Mouse (Mus musculus): Measurements from ENCODE around the gene Kat2b. TPM values are rescaled to one million over a fixed set of nuclear protein-coding genes. Genes with fewer than 3 reads are reported as not detected.
"Not testable (repeated sequence)": the region's sequence is repeated elsewhere in the genome, so short reads cannot be mapped to it uniquely, and the experiment has no call there.

Gene Kat2b
- polyA plus RNA-seq, 1 experiment from 2014 or later: 7.0 TPM

DNA sequence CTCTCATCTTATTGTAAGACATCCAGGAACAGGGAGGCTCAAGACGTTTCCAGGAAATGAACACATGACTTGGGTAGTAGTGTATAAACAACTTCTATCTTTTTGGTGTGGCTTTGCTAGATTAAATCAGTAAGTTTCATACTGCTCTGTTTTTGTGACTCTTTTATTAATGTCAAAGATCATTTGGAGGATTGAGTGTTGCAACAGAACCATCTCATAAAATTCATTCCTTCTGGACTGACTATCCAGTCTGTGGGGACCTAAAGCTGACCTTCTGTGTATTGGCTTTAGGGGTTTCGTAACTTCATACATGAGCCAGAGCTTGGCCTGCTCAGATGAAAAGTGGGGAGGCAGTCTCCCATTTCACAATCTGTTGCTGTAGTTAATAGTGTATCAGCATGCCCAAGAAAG is 83.6 kb downstream of the Kat2b start:
- 68% methylated on average over 2 of the region's 2 CpGs for WGBS
- no peak for ATAC-seq (ENCODE audit: insufficient number of reproducible peaks, low FRiP score, low TSS enrichment, low read depth)

DNA sequence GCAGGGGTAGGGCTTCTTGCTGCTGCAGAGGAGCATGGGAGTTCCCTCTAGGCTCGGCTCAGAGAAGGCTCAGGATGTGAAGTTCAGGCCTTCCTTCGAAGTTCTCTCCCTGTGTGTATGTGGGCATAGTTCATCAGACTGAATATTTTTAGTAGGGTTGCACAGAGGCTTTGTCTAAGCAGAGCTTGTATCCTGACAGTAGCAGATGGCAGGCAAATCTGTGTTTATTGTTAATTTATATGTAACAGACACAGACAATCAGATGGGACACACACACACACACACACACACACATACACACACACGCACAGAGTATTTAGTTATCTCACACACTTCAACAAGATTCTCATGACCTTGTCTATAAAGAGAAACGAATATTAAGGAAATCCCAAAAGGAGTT is 87.9 kb downstream of the Kat2b start:
- ATAC-seq (ENCODE audit: insufficient number of reproducible peaks, low FRiP score, low TSS enrichment, low read depth): no peak
- Histone ChIP-seq H3K4me3 (replicated peaks) (no peak overlapping the region), H3K27me3 (no peaks in the 10 kb centered on the region), H3K4me2 (replicated peaks) (no peak overlapping the region), H3K27ac (replicated peaks) (no peak overlapping the region), H3K36me3 (peaks cover 30% of the 10 kb centered on the region), H3K9me3 (replicated peaks) (no peaks in the 10 kb centered on the region), H3K4me1 (no peaks in the 10 kb centered on the region), H3K9ac (no peak overlapping the region)
- 92% methylated on average over 4 of the region's 4 CpGs for WGBS

More for the DNA sequence above, 83.6 kb downstream of the Kat2b start:
- Histone ChIP-seq H3K4me1 (no peaks in the 10 kb centered on the region), H3K36me3 (peaks cover 31% of the 10 kb centered on the region), H3K9ac (no peak overlapping the region), H3K27me3 (no peaks in the 10 kb centered on the region), H3K9me3 (replicated peaks) (no peaks in the 10 kb centered on the region), H3K4me3 (replicated peaks) (no peak overlapping the region), H3K4me2 (replicated peaks) (no peak overlapping the region), H3K27ac (replicated peaks) (no peak overlapping the region)

DNA sequence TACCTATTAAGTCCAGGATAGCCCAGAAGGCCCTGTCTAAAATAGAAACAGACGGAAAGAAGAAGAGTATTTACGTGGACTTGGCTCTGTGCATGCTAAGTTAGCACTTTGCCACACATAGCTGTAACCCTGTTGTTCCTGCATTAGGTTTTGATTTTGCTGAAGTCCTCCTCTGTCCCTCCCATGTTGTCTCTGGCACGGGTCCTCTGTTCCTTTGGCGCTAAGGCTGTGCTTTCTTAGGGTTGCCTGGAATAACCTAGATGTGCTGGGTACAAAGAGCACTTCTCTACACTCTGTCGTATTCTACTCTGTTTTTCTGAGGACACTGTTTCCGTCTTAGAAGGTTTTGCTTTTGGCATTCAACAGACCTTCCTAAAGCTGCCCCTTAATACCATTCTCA is 88.4 kb downstream of the Kat2b start:
- WGBS: 85% methylated on average over 6 of the region's 6 CpGs
- H3K4me2 ChIP-seq (replicated peaks): no peak overlapping the region
- no peak overlapping the region for H3K9ac ChIP-seq
- no peaks in the 10 kb centered on the region for H3K9me3 ChIP-seq (replicated peaks)
- no peak overlapping the region for H3K27ac ChIP-seq (replicated peaks)
- no peak for ATAC-seq (ENCODE audit: insufficient number of reproducible peaks, low FRiP score, low TSS enrichment, low read depth)
- H3K4me1 ChIP-seq: no peaks in the 10 kb centered on the region
- H3K4me3 ChIP-seq (replicated peaks): no peak overlapping the region
- H3K36me3 ChIP-seq: peaks cover 34% of the 10 kb centered on the region
- H3K27me3 ChIP-seq: no peaks in the 10 kb centered on the region

DNA sequence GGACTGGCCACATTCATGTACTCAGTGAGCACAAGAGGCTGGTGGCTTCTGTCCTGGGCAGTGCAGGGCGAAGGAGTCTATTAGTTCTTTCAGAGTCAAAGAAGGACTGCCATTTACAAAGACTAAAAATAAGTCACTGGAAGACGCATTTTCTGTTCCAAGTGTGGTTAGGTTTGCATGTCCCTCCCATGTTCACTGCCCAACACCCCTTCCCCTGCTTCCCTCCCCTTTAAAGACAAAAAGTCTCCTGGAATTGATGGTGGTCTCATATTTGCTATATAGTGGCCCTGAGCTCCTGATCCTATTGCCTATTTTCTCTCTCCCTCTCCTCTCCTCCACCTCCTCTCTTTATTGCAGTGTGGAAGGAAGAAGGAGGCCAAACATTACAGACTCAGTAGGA is 89.3 kb downstream of the Kat2b start:
- 79% methylated on average over 2 of the region's 2 CpGs for WGBS
- no peaks in the 10 kb centered on the region for H3K4me1 ChIP-seq
- no peak overlapping the region for H3K27ac ChIP-seq (replicated peaks)
- no peak overlapping the region for H3K4me2 ChIP-seq (replicated peaks)
- no peak overlapping the region for H3K4me3 ChIP-seq (replicated peaks)
- H3K9me3 ChIP-seq (replicated peaks): no peaks in the 10 kb centered on the region
- peaks cover 40% of the 10 kb centered on the region for H3K36me3 ChIP-seq
- no peaks in the 10 kb centered on the region for H3K27me3 ChIP-seq
- ATAC-seq (ENCODE audit: insufficient number of reproducible peaks, low FRiP score, low TSS enrichment, low read depth): no peak
- H3K9ac ChIP-seq: no peak overlapping the region

DNA sequence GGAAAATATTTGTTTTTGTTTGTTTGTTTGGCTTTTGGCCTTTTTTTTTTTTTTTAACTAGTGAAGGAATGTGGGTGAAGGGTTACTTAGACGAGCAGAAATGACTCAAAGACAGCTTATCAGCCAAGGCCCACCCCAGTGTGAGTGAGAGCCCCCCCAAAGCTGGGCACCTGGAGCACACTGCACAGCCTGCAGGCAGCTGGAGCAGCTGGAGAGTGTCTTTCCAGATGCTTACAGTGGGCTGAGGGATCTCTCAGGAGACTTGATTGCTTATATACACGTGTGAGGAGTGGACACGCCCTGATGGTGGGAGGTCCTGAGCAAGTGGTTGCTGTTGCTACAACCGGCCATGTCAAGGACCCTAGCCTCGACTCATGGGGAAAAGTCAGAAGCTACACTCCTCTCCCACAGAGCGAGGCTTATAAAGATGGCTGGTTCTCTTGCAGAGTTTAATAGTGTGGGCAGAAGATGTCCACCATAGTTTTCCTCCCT is 89.8 kb downstream of the Kat2b start:
- H3K27ac ChIP-seq (replicated peaks): no peak overlapping the region
- H3K9me3 ChIP-seq (replicated peaks): no peaks in the 10 kb centered on the region
- H3K27me3 ChIP-seq: no peaks in the 10 kb centered on the region
- no peak overlapping the region for H3K4me2 ChIP-seq (replicated peaks)
- 61% methylated on average over 6 of the region's 6 CpGs for WGBS
- peaks cover 39% of the 10 kb centered on the region for H3K36me3 ChIP-seq
- ATAC-seq (ENCODE audit: insufficient number of reproducible peaks, low FRiP score, low TSS enrichment, low read depth): no peak
- no peak overlapping the region for H3K4me3 ChIP-seq (replicated peaks)
- H3K4me1 ChIP-seq: no peaks in the 10 kb centered on the region
- no peak overlapping the region for H3K9ac ChIP-seq

DNA sequence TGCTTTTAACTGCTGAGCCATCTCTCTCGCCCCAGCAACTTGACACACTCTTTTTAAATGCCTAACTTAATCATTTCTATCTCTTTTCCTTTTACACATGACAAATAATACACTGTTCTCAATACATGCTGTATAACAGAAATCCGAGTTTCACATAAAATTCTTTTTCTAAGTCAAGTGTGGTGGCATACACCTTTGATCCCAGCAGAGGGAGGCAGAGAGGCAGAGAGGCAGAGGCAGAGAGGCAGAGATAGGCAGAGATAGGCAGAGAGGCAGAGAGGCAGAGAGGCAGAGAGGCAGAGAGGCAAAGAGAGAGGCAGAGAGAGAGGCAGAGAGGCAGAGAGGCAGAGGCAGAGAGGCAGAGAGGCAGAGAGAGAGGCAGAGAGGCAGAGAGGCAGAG is 90.7 kb downstream of the Kat2b start:
- not testable (repeated sequence) for H3K27ac ChIP-seq (replicated peaks); H3K27me3 ChIP-seq; H3K9me3 ChIP-seq (replicated peaks); H3K4me1 ChIP-seq; H3K4me3 ChIP-seq (replicated peaks); H3K4me2 ChIP-seq (replicated peaks); ATAC-seq (ENCODE audit: insufficient number of reproducible peaks, low FRiP score, low TSS enrichment, low read depth); H3K9ac ChIP-seq
- WGBS: 66% methylated on average over 2 of the region's 2 CpGs
- H3K36me3 ChIP-seq: peaks cover 34% of the 10 kb centered on the region

DNA sequence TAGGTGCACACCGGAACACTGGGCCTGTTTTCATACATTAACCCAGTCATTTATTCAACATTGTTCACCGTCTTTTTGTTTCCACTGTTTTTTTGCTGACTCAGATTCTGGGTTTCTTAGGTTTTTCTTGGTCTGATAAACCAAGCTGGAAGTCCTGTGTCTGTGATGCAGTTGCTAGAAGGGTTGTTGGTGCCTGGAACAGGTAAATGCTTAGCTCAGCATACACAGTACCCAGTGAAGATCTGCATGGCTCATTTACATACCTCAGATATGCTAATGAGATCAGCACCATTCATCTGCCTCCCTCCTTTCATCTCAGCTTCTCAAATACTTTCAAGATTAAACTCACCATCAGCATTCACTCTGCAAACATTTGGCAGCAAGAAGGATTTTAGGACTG is 92.0 kb downstream of the Kat2b start:
- no peak overlapping the region for H3K9ac ChIP-seq
- no peak overlapping the region for H3K4me2 ChIP-seq (replicated peaks)
- ATAC-seq (ENCODE audit: insufficient number of reproducible peaks, low FRiP score, low TSS enrichment, low read depth): no peak
- no peak overlapping the region for H3K4me3 ChIP-seq (replicated peaks)
- no peaks in the 10 kb centered on the region for H3K4me1 ChIP-seq
- no peak overlapping the region for H3K27ac ChIP-seq (replicated peaks)
- H3K9me3 ChIP-seq (replicated peaks): no peaks in the 10 kb centered on the region
- 85% methylated on average over 2 of the region's 2 CpGs for WGBS
- H3K27me3 ChIP-seq: no peaks in the 10 kb centered on the region
- peaks cover 31% of the 10 kb centered on the region for H3K36me3 ChIP-seq

DNA sequence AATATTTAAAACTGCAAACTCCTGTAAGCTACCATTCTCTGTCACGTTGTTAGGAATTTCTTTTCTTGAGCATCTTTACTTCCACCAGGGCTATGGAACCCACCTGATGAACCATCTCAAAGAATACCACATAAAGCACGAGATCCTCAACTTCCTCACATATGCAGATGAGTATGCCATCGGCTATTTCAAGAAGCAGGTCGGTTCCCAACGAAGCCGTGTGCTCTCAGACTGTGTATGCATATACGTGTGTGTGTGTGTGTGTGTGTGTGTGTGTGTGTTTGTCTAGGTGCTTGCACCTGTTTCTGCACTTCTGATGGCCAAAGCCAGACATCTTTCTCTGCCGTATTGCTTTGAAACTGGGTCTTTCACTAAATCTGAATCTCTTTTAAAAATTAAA is 92.6 kb downstream of the Kat2b start:
- H3K9ac ChIP-seq: no peak overlapping the region
- peaks cover 26% of the 10 kb centered on the region; the same call in 1 of the 2 replicates for H3K36me3 ChIP-seq
- H3K4me2 ChIP-seq (replicated peaks): no peak overlapping the region
- no peaks in the 10 kb centered on the region for H3K9me3 ChIP-seq (replicated peaks)
- WGBS: 85% methylated on average over 8 of the region's 8 CpGs
- H3K27ac ChIP-seq (replicated peaks): no peak overlapping the region
- no peaks in the 10 kb centered on the region for H3K4me1 ChIP-seq
- ATAC-seq (ENCODE audit: insufficient number of reproducible peaks, low FRiP score, low TSS enrichment, low read depth): no peak
- H3K4me3 ChIP-seq (replicated peaks): no peak overlapping the region
- no peaks in the 10 kb centered on the region for H3K27me3 ChIP-seq

DNA sequence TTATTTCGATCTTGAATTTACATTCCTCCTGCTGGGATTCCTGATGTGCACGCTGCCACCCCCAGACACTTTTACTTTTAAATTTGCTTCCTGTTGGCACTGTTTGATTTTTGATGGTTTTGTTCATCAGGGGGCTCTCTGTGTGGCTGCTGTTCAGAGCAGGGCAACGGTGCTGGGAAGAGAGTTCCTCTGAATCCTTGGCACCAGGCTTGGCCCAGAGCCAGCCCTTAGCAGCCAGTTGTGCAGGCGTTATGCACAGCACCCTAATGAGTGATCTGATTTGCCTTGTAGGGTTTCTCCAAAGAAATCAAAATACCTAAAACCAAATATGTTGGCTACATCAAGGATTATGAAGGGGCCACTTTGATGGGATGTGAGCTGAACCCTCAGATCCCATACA is 93.1 kb downstream of the Kat2b start:
- Histone ChIP-seq H3K9ac (no peak overlapping the region), H3K4me3 (replicated peaks) (no peak overlapping the region), H3K4me1 (no peaks in the 10 kb centered on the region), H3K9me3 (replicated peaks) (no peaks in the 10 kb centered on the region), H3K4me2 (replicated peaks) (no peak overlapping the region), H3K27ac (replicated peaks) (no peak overlapping the region), H3K36me3 (peaks cover 26% of the 10 kb centered on the region; the same call in 1 of the 2 replicates), H3K27me3 (no peaks in the 10 kb centered on the region)
- 69% methylated on average over 4 of the region's 4 CpGs for WGBS
- no peak for ATAC-seq (ENCODE audit: insufficient number of reproducible peaks, low FRiP score, low TSS enrichment, low read depth)

DNA sequence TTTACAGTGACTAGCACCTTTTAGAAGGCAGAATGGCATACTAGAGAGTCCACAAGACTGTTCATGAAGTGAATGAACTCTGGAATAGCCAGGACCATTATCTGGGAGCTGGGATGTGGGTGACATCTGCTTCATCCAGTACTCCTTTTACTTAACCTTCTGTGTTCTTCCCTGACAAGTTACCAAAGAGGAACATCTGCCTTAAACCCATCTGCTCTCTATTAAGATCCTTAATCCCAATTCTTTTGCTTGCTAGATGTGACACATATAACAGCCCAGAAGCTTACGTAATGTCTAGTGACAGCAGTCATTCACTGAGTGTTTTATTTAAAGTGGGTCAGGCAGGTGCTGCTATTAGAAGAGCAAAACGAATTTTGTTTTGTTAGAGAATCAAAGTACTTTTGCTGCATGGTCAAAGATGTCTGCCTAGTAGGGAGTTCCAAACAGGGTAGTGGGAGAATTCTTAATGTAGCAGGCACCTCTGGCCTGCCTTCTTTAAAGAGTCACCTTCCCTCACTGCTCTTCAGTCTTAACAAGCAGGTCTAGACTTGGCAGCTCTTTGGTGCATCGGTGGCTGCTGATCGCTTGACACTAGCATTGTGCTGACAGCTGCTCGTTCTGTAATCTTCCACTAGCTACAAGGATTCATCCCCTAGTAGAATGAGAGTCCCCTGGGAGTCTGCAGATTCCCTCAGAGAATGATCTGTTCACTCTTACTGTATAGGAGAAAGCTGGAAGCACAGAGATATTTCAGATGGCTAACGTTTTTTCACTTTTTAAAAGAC is 94.6 kb downstream of the Kat2b start:
- no peak overlapping the region for H3K4me2 ChIP-seq (replicated peaks)
- no peak overlapping the region for H3K9ac ChIP-seq
- 59% methylated on average over 6 of the region's 6 CpGs for WGBS
- H3K36me3 ChIP-seq: peaks cover 21% of the 10 kb centered on the region; the same call in 1 of the 2 replicates
- no peak overlapping the region for H3K27ac ChIP-seq (replicated peaks)
- H3K4me3 ChIP-seq (replicated peaks): no peak overlapping the region
- ATAC-seq (ENCODE audit: insufficient number of reproducible peaks, low FRiP score, low TSS enrichment, low read depth): no peak
- no peaks in the 10 kb centered on the region for H3K9me3 ChIP-seq (replicated peaks)
- no peaks in the 10 kb centered on the region for H3K4me1 ChIP-seq
- no peaks in the 10 kb centered on the region for H3K27me3 ChIP-seq

DNA sequence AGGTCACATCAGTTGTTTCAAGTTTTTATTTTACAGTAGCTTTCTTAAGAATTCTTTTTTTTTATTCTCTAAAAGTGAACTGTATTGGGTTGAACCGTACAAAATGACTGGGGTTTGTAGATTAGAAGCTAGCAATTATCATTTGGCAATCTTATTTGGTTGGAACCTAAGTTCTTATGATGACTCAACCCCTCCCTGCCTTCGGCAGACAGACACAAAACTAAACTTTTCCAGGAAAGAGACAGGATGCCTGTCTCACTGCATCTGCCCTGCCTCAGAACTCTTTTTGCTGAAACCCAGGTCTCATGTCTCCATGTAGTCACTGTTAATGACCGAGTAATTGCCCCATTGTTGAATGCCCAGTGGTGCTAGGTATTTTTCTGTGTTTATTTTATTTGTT is 97.6 kb downstream of the Kat2b start:
- Histone ChIP-seq H3K4me1 (no peaks in the 10 kb centered on the region), H3K9ac (no peak overlapping the region), H3K36me3 (peaks cover 22% of the 10 kb centered on the region; the same call in 1 of the 2 replicates), H3K9me3 (replicated peaks) (no peaks in the 10 kb centered on the region), H3K27ac (replicated peaks) (no peak overlapping the region), H3K4me3 (replicated peaks) (no peak overlapping the region), H3K4me2 (replicated peaks) (no peak overlapping the region), H3K27me3 (no peaks in the 10 kb centered on the region)
- 78% methylated on average over 3 of the region's 3 CpGs for WGBS
- no peak for ATAC-seq (ENCODE audit: insufficient number of reproducible peaks, low FRiP score, low TSS enrichment, low read depth)
